Mouse (Mus musculus): ENCODE data around the gene Spindoc.

Gene Spindoc

GRCm38 (mm10) chr19:7337781-7338342, 44.9 kb downstream of the Spindoc start:
- DNase-seq (ENCODE audit: low spot score in 2 of 2), result peak in 1 of 2 experiments; percentile 13

- DNase-seq (ENCODE audit: low spot score in 2 of 2), result peak in 1 of 2 experiments; percentile 51
Observed at GRCm38 (mm10) chr19:7335656-7336055, 47.1 kb downstream of the Spindoc start.

GRCm38 (mm10) chr19:7334049-7334448, 48.7 kb downstream of the Spindoc start:
- no peak for DNase-seq (ENCODE audit: low spot score in 2 of 2)

GRCm38 (mm10) chr19:7321391-7321790, 61.4 kb downstream of the Spindoc start:
- DNase-seq (ENCODE audit: low spot score in 2 of 2), result no peak

GRCm38 (mm10) chr19:7320181-7320580, 62.6 kb downstream of the Spindoc start:
- DNase-seq (ENCODE audit: low spot score in 2 of 2), result no peak

- DNase-seq (ENCODE audit: low spot score in 2 of 2), result no peak
Observed at GRCm38 (mm10) chr19:7317716-7318115, 65.1 kb downstream of the Spindoc start.

- no peak for DNase-seq (ENCODE audit: low spot score in 2 of 2)
Observed at GRCm38 (mm10) chr19:7316822-7317221, 66.0 kb downstream of the Spindoc start.

GRCm38 (mm10) chr19:7315587-7315984, 67.2 kb downstream of the Spindoc start:
- DNase-seq (ENCODE audit: low spot score in 2 of 2), result no peak

- peak; percentile 57 to 64 for DNase-seq (ENCODE audit: low spot score in 2 of 2)
Observed at GRCm38 (mm10) chr19:7314976-7315586, 67.7 kb downstream of the Spindoc start.

- DNase-seq (ENCODE audit: low spot score in 2 of 2), result no peak
Observed at GRCm38 (mm10) chr19:7313660-7314059, 69.1 kb downstream of the Spindoc start.

GRCm38 (mm10) chr19:7311306-7311705, 71.5 kb downstream of the Spindoc start:
- DNase-seq (ENCODE audit: low spot score in 2 of 2), result peak in 1 of 2 experiments; percentile 32

GRCm38 (mm10) chr19:7310704-7311103, 72.1 kb downstream of the Spindoc start:
- DNase-seq (ENCODE audit: low spot score in 2 of 2), result peak in 1 of 2 experiments; percentile 45

GRCm38 (mm10) chr19:7309738-7310330, 73.0 kb downstream of the Spindoc start:
- no peak for DNase-seq (ENCODE audit: low spot score in 2 of 2)

GRCm38 (mm10) chr19:7307995-7308770, 74.6 kb downstream of the Spindoc start:
- peak in 1 of 2 experiments; percentile 37 for DNase-seq (ENCODE audit: low spot score in 2 of 2)

GRCm38 (mm10) chr19:7306968-7307367, 75.8 kb downstream of the Spindoc start:
- no peak for DNase-seq (ENCODE audit: low spot score in 2 of 2)

GRCm38 (mm10) chr19:7305380-7306310, 77.1 kb downstream of the Spindoc start:
- no peak for DNase-seq (ENCODE audit: low spot score in 2 of 2)

- no peak for DNase-seq (ENCODE audit: low spot score in 2 of 2)
Observed at GRCm38 (mm10) chr19:7304801-7305200, 78.0 kb downstream of the Spindoc start.
